9 mouse cellular contexts compared by ENCODE assay signal in the genomic region with DNA sequence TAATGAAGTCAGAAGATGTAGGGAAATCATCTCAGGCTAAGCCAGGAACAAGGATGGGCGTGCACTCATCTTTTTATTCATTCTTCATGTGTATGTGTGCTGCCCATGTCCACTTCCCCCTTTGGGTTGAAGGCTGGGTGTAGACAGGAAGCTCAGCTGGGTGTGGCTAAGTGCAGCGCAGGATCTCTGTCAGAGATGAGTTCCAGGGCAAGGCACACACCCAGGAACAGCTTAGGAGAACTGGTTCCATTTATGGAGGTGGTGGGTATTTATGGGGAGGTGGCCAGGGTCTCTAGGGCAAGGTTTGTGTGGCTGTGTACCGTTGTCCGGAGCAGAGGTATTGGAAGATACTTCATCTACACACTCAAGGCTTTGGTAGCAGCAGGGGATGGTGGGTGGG. TPM values are rescaled to one million over a fixed set of nuclear protein-coding genes. Genes with fewer than 3 reads are reported as not detected.
A peak's percentile ranks its signal among the peaks of the same experiment; 100 is the strongest.
DNase-seq lines count a peak whose midpoint lies in the region; ATAC-seq and TF ChIP-seq lines count a peak whose summit lies in the region.
"Had no signal": no experiment of that assay in that cellular context is flagged by ENCODE, and none has a peak within 500 bp of the region (broad histone marks: within the 10 kb centered on the region; RNA-seq: fewer than 3 reads in every experiment).

No protein-coding gene starts in this region.

- H3K27me3 ChIP-seq in liver, embryonic 12.5 days (replicated peaks) = no peaks in the 10 kb centered on the region
- no peaks in the 10 kb centered on the region for H3K27me3 ChIP-seq in hindbrain, postnatal 0 days (ENCODE audit: insufficient read depth, low read length)

- H3K4me3 ChIP-seq in liver, embryonic 12.5 days = 0 out of 2 replicates have a peak overlapping the region, but pooled peaks have one; percentile 1
- no peak overlapping the region for H3K4me3 ChIP-seq in hindbrain, postnatal 0 days (ENCODE audit: low read length)

- peak overlapping the region; percentile 71 for H3K4me2 ChIP-seq in liver, embryonic 12.5 days
- no peak overlapping the region for H3K4me2 ChIP-seq in hindbrain, postnatal 0 days (ENCODE audit: low read depth, low read length)

- H3K9me3 ChIP-seq in liver, embryonic 12.5 days (replicated peaks) = no peaks in the 10 kb centered on the region
- H3K9me3 ChIP-seq in hindbrain, postnatal 0 days (ENCODE audit: low read length) = no peaks in the 10 kb centered on the region

- H3K27ac ChIP-seq in liver, embryonic 12.5 days = peak overlapping the region; percentile 88
- H3K27ac ChIP-seq in hindbrain, postnatal 0 days = no peak overlapping the region

- WGBS in liver, embryonic 12.5 days (ENCODE audit: insufficient replicate concordance) = 39% methylated on average over 4 of the region's 4 CpGs
- 91% methylated on average over 4 of the region's 4 CpGs for WGBS in hindbrain, postnatal 0 days

- no peaks in the 10 kb centered on the region for H3K36me3 ChIP-seq in liver, embryonic 12.5 days
- H3K36me3 ChIP-seq in hindbrain, postnatal 0 days (ENCODE audit: insufficient read depth, low read length) = no peaks in the 10 kb centered on the region

- DNase-seq in adrenal gland, postnatal 14 days = peak; percentile 29
- no peak for DNase-seq in adrenal gland, postnatal 4 days (ENCODE audit: low spot score in 2 of 2)
- DNase-seq in T-cell, adult 2 months (ENCODE audit: low spot score) = peak; percentile 52
- no peak for DNase-seq in cerebellum, adult 11-12 months
- DNase-seq in embryo, embryonic 9.5 days (ENCODE audit: extremely low spot score) = no peak
- DNase-seq in hindbrain, postnatal 0 days (ENCODE audit: low spot score) = no peak
- DNase-seq: kidney, adult 8-10 months had no signal

- TF ChIP-seq CTCF in hindbrain, postnatal 0 days (IDR thresholded peaks at IDR 0.05; ENCODE audit: low read depth) = no peak

- ATAC-seq in liver, embryonic 12.5 days = peak; percentile 81
- ATAC-seq in megakaryocyte-erythroid progenitor cell, adult 5-6 weeks (replicated peaks; ENCODE audit: low FRiP score, low TSS enrichment, poor library complexity, severe bottlenecking) = peak; percentile 63
- no peak for ATAC-seq in hindbrain, postnatal 0 days

- peak overlapping the region; percentile 57; the same call in 1 of the 2 replicates for H3K9ac ChIP-seq in liver, embryonic 12.5 days
- H3K9ac ChIP-seq in hindbrain, postnatal 0 days (replicated peaks; ENCODE audit: low read length) = no peak overlapping the region

- peaks cover 61% of the 10 kb centered on the region for H3K4me1 ChIP-seq in liver, embryonic 12.5 days
- H3K4me1 ChIP-seq in hindbrain, postnatal 0 days (ENCODE audit: insufficient read depth, low read length) = no peaks in the 10 kb centered on the region

RNA-seq across cellular contexts. Expression of gene Commd8, which starts 14.8 kb away (rescaled TPM):
- 59.9 and 73.3 TPM in 2 replicates for total RNA-seq in adrenal gland, postnatal 14 days (2021)
- total RNA-seq in adrenal gland, postnatal 4 days (2021) = 10 to 100 TPM; 87.8 to 90.7 TPM
- polyA plus RNA-seq in liver, embryonic 12.5 days (2016; fragmentation: Nextera tagmentation; extraction: Ambion mirVana) = 76.0 and 79.2 TPM in 2 replicates
- 50.1 and 76.8 TPM in 2 replicates for total RNA-seq in megakaryocyte-erythroid progenitor cell, adult 5-6 weeks (2014; fragmentation: Nextera tagmentation)
- 70.2 and 98.5 TPM in 2 replicates for total RNA-seq in megakaryocyte-erythroid progenitor cell, adult 5-6 weeks (2017)
- 22.4 and 22.8 TPM in 2 replicates for total RNA-seq in hindbrain, postnatal 0 days (2014; rRNA removed)
- 149 and 166 TPM in 2 replicates for polyA plus RNA-seq in hindbrain, postnatal 0 days (2015; fragmentation: Nextera tagmentation; extraction: Ambion mirVana)

Comparison
In these comparisons a context has a peak if more than half of its experiments do, and no peak if none do; other contexts are left out.
1. DNase-seq: peak in adrenal gland, postnatal 14 days (single experiment) and T-cell, adult 2 months (single experiment); none in adrenal gland, postnatal 4 days (0 of 2), cerebellum, adult 11-12 months (single experiment), embryo, embryonic 9.5 days (single experiment) and hindbrain, postnatal 0 days (single experiment).